Mouse (Mus musculus) T-helper 2 cell (primary cell): ENCODE measurements around the gene Lrfn3.

ENCODE experiments used
- in situ Hi-C: fragments of 300-600 bp; cut with MboI, MseI; formaldehyde crosslinking; loops from one replicate; pipeline ENCODE4 v1.15.1; 2025; ENCODE audit warnings: high pct_unique_total_duplicates

Gene Lrfn3

GRCm38 (mm10) chr7:30362652-30363343, at the start of gene Lrfn3:
Gene Lrfn3 (minus strand): TSS chr7:30362772.
- in situ Hi-C loops: no loop called here

GRCm38 (mm10) chr7:30411023-30411422, 48.5 kb upstream of the Lrfn3 start:
- in situ Hi-C loops: loop anchor here (25.0 kb wide), 1 partner anchor 751 kb away; the partner anchor contains the start of gene Gramd1a

- in situ Hi-C loops: loop anchor here (25.0 kb wide), 1 partner anchor 753 kb away; the partner anchor contains the start of gene Gramd1a
Observed at GRCm38 (mm10) chr7:30409789-30410188, 47.2 kb upstream of the Lrfn3 start.

GRCm38 (mm10) chr7:30408639-30409038, 46.1 kb upstream of the Lrfn3 start:
- in situ Hi-C loops: loop anchor here (25.0 kb wide), 1 partner anchor 754 kb away; the partner anchor contains the start of gene Gramd1a

- in situ Hi-C loops: loop anchor here (25.0 kb wide), 1 partner anchor 760 kb away; the partner anchor contains the start of gene Gramd1a
Observed at GRCm38 (mm10) chr7:30402343-30402742, 39.8 kb upstream of the Lrfn3 start.

GRCm38 (mm10) chr7:30399671-30400070, 37.1 kb upstream of the Lrfn3 start:
- in situ Hi-C loops: loop anchor here (10.0 to 25.0 kb wide), 2 partner anchors 763 to 1365 kb away; partner anchors contain the start of gene Gramd1a

- in situ Hi-C loops: loop anchor here (10.0 kb wide), 1 partner anchor 1360 kb away; no protein-coding TSS in a partner anchor
Observed at GRCm38 (mm10) chr7:30394871-30395270, 32.3 kb upstream of the Lrfn3 start.

- in situ Hi-C loops: loop anchor here (10.0 kb wide), 1 partner anchor 1360 kb away; no protein-coding TSS in a partner anchor
Observed at GRCm38 (mm10) chr7:30394379-30394778, 31.8 kb upstream of the Lrfn3 start.

- in situ Hi-C loops: loop anchor here (10.0 kb wide), 1 partner anchor 1359 kb away; no protein-coding TSS in a partner anchor
Observed at GRCm38 (mm10) chr7:30393631-30394030, 31.1 kb upstream of the Lrfn3 start.

GRCm38 (mm10) chr7:30392746-30393520, 30.4 kb upstream of the Lrfn3 start:
- in situ Hi-C loops: loop anchor here (10.0 kb wide), 1 partner anchor 1358 kb away; no protein-coding TSS in a partner anchor

GRCm38 (mm10) chr7:30384106-30384505, 21.5 kb upstream of the Lrfn3 start:
- in situ Hi-C loops: no loop called here

GRCm38 (mm10) chr7:30380061-30380460, 17.5 kb upstream of the Lrfn3 start:
- in situ Hi-C loops: no loop called here

GRCm38 (mm10) chr7:30373501-30373962, 11.0 kb upstream of the Lrfn3 start:
- in situ Hi-C loops: loop anchor here (5.0 to 10.0 kb wide), 2 partner anchors 54 to 101 kb away; no protein-coding TSS in a partner anchor

GRCm38 (mm10) chr7:30367466-30367865, 4.9 kb upstream of the Lrfn3 start:
- in situ Hi-C loops: no loop called here

- in situ Hi-C loops: no loop called here
Observed at GRCm38 (mm10) chr7:30363344-30363738, 769 bp upstream of the Lrfn3 start.

GRCm38 (mm10) chr7:30360028-30360427, 2.5 kb downstream of the Lrfn3 start:
- in situ Hi-C loops: no loop called here

GRCm38 (mm10) chr7:30359276-30359865, 3.2 kb downstream of the Lrfn3 start:
- in situ Hi-C loops: no loop called here

- in situ Hi-C loops: no loop called here
Observed at GRCm38 (mm10) chr7:30358378-30359186, 4.0 kb downstream of the Lrfn3 start.

GRCm38 (mm10) chr7:30354059-30354458, 8.5 kb downstream of the Lrfn3 start:
- in situ Hi-C loops: no loop called here

- in situ Hi-C loops: no loop called here
Observed at GRCm38 (mm10) chr7:30353279-30353822, 9.2 kb downstream of the Lrfn3 start.
